Mouse (Mus musculus) mouse trophoblast stem cell (cell line): ENCODE measurements around the gene Cass4.

Experiments used
- in situ Hi-C, 2 experiments: fragments of 300-500 bp; cut with MseI, MboI; formaldehyde crosslinking; loops; 2 replicates in 1 of 2; 3 replicates in 1 of 2; pipeline ENCODE4 v1.15.1; 2025

Cass4 gene

DNA sequence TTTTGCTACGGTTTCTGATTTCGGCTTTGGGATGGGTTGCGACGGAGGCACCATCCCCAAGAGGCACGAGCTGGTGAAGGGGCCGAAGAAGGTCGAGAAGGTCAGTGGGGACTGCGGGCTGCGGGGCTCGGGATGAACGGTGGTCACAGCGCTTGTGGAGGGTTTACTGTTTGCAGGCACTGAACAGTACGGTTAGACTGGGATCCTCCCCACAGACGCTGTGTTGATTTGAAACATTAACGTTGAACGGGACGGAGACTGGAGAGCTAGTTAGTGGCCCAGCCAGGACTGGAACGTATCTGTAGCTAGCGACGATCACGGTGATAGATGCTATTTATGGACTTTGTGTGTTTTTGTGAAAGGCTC lies 47.0 kb downstream of the Cass4 start:
- in situ Hi-C loops, result no loop called here

DNA sequence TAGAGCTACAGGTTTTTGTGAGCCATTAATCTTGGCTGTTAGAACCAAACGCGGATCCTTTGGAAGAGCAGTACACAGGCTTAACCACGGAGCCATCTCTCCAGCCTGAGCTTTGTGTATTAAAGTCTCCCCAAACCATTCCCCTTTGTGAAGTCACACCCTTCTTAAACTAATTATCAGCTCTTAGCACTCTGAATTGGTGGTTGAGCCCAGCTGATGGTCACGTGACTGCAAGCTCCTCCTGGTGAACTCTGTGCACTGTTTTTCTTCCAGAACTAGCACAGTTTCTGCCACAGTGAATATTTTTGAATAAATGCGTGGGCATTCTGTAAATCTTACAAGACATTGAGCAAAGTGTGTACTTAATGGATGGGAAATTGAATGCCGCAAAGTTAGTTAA lies 47.6 kb downstream of the Cass4 start:
- in situ Hi-C loops, result no loop called here

DNA sequence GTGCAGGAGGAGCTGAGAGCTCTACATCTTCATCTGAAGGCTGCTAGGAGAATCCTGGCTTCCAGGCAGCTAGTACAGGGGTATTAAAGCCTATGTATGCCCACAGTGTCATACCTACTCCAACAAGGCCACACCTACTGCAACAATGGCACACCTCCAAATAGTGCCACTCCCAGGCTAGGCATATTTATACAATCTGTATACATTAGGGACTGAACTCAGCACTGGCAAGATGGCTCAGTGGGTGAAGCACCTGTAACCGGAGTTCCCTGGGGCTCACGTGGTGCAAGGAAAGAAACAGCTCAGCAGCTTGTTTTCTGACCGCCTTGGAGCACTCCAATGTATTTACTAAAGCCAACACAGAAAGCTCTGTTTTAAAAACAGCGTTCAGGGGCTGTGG lies 52.0 kb downstream of the Cass4 start:
- in situ Hi-C loops, result no loop called here

DNA sequence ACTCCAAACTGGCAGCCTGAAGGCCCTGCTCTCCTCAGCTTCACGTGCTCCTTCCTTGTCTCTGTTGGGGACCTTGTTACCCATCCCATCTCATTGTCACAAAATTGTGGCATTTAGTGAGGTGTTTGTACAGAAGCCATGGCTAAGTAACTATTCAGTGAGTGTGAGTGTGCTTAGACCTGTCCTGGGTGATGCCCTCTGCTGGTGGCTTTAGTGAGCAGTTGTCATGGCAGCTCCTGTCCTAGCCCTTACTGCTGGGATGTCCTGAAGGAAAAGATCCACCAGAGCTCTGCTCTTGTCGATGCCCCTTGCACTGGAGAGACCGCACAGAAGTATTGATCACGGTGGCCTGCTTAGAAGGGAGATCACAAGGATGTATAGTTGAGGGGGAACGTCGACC lies 53.7 kb downstream of the Cass4 start:
- in situ Hi-C loops, result no loop called here

DNA sequence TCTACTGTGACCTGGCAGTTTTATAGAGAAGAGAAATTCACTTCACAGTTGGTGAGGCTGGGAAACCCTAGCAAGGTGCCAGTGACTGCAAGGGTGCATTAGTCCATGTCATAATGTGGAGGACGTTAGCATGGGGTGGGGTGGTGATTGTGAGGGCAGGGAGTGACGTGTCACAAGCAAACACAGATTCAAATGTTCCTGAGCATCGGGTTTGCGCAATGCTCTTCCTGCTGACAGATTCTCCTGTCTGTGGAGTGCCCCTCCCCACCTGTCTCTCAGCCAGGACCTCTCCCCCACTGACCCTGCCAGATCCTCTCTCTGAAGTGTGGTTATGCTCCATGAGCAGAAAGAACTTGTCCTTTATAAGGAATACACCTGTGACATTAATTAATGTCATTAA lies 54.7 kb downstream of the Cass4 start:
- in situ Hi-C loops, result no loop called here

DNA sequence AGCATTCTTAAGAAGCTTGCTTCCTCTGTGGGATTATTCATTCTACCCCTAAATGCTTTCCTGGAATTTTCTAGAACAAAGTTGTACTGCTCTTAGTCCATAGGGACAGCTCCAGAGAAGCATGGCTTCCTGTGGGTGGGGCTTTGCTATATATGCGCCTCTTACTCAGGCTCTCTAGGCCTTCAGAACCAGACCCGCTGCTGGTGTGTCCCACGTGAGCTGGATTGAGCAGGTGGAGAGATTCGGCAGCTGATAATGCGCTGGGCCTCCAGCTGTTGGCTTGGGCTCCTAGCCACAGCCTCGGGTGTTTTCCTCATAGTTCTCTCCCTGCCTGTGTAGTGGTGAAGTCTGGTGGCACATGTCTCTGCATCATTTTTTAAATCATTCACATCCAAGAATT lies 57.0 kb downstream of the Cass4 start:
- in situ Hi-C loops, result no loop called here

DNA sequence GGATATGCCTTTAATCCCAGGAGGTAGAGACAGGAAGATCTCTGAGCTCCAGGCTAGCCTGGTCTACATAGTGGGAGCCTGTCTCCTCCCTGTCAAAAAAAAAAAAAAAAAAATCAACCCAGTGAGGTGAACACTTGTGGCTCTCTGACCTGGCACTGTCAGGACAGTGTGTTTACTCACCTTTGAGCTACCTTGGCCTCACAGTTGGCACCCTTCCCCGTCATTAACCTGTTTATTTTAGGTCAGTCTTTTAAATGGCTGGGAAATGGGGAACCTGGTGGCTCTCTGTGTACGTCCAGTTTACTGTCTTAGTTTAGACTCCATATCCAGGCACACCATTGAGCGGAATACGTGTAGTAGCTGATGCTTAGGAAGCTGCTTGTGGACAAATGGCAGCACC lies 58.4 kb downstream of the Cass4 start:
- in situ Hi-C loops, result no loop called here

DNA sequence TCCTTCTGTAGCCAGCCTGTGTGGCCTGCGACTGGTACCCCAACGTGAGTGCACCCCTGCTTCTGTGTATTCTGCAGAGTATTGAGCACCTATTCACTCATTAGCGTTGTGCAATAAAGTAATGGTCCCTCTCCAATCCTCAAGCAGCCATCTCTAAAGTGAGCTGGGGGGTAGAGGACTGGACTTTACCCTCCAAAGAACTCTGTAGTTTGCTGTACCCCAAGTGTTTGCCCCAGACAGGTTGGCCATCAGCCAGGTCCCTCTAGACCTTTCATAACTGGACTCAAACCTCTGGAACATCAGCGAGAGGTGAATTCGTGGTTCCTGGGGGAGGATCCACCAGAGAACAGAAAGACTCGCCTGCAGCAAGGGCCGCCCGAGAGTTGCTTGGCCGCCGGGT lies 58.9 kb downstream of the Cass4 start:
- in situ Hi-C loops, result no loop called here

DNA sequence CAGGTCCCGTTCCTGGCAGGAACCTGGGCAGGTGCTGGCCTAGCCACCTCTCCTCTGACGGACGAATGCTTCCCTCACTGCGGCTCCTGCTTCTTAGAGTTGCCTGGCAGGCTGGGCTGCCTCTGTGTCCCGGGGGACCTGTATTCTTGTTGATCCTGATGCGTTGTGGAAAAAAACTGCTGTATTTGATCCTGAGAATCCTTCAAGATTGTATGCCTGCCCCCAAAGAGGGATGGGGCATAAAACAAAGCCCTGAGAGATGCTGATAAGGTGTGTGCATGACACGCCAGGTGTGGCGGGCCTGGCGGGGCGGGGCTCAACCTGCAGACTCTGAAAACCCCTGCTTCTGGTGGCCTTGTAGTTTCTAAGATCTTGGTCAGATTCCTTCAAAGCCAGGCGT lies 64.9 kb downstream of the Cass4 start, which contains the start of gene Gcnt7:
Gcnt7 (minus strand) TSS at position 101 of the 400 bp plus-strand sequence.
- in situ Hi-C loops, result no loop called here

DNA sequence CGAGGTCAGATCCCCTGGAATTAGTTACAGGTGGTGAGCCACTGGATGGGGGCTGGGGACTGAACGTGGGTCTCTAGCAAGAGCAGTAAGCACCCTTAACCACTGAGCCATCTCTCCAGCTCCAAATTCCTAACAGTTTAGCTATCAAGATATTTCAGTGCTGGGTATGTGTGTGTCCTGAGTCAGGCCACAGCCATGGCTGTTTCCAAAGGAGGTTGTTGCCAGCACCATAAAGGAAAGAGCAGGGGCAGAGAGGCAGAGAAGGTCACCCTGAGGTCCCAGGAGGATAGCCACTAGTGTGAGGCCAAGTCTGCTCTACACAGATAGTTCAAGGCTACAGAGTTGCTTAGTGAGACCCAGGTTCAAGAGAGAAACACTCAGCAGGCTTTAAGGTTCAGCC lies 67.1 kb downstream of the Cass4 start:
- in situ Hi-C loops, result no loop called here

DNA sequence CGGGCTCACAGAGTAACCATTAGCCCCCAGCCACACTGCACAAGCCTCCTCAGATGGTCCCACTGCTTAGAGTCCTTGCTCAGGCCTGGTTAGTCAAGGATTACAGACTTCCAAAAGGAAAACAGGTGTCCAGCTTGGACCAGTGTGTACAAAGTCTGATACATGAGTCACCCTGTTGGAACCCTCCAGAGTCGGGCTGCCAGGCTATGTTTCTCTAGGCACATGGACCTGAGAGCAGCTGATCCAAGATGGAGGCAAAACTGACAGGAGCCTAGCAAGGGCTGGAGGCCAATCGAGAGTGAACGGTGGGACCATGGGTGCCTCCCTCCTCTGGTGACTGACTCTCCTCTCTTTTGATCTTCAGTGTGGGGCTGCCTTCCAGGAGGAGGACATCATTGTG lies 69.2 kb downstream of the Cass4 start:
- in situ Hi-C loops, result no loop called here

DNA sequence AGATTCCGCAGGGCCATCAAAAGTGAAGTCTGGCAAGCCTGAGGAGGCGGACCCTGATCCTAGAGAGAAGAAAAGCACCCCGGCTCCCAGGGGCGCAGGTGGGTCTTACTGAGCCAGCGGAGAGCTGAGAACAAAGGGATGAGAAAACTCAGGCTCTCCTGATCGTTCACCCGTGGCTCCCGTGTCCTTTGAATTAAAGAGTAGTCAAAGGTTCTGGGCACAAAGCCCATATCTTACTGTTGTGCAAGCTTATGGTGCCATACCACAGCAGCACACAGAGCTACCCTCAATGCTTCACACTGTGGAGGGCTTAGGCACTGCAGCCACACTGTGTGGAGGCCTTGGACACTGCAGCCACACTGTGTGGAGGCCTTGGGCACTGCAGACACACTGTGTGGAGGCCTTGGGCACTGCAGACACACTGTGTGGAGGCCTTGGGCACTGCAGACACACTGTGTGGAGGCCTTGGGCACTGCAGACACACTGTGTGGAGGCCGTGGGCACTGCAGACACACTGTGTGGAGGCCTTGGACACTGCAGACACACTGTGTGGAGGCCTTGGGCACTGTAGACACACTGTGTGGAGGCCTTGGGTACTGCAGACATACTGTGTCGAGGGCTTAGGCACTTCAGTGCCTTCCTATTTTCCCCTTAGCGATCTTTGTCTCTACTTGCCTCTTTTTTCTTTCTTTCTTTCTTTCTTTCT lies 73.0 kb downstream of the Cass4 start:
- in situ Hi-C loops, result no loop called here

DNA sequence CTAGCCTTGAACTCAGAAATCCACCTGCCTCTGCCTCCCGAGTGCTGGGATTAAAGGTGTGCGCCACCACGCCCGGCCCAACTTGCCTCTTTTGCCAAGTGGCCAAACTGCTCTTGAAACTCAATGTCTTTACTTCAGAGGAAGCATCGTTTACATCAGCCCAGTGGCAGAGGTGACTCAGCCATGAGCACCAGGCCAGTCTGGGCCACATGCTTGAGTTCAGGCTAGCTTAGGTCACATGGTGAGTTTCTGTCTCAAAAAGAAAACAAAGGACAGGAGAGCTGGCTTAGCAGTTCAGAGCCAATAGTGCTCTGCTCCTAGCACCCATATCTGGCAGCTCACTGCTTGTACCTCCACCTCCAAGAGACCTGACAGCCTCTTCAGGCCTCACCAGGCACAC lies 73.6 kb downstream of the Cass4 start:
- in situ Hi-C loops, result no loop called here

DNA sequence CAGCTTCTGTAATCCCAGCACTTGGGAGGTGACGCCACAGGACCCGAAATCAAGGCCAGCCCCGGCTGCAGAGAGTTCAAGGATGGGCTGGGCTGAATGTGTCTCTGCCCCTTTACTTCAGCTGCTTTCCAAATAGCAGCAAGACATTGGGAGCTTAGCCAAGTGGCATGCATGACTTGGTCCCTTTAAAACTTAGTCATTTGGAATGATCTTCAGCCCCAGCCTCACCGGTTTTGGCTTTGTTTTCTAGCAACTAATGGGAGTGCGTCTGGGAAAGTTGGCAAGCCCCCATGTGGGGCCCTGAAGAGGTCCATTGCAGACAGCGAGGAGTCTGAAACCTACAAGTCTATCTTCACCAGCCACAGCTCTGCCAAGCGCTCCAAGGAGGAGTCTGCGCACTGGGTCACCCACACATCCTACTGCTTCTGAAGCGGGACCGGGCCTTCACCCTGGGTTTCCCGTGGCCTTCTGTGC lies 74.8 kb downstream of the Cass4 start:
- in situ Hi-C loops, result no loop called here

DNA sequence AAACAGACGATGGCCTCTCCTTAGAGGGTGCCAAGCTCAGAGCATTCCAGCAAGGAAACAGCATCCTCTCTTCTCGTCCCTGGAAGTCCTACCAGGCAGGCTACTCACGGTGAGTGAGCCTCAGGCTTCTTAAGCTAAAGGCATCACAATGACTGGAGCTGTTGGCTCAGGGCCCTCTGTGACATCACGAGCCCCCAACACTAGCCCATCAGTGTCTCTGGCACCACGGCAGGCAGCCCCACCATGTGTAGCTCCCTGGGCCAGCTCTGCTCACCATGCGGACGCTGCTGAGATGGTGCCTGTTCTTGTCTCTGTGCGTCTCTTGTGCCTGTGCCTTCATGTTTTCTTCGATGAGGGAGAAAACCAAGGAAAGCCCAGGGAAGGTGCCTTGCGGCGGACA lies 78.7 kb downstream of the Cass4 start, which contains the start of gene Fam209:
Fam209 (plus strand) TSS at position 203 of the 400 bp plus-strand sequence.
- in situ Hi-C loops, result loop anchor here in 1 of 2 experiments (10.0 kb wide), 1 partner anchor 302 kb away; no protein-coding TSS in a partner anchor

DNA sequence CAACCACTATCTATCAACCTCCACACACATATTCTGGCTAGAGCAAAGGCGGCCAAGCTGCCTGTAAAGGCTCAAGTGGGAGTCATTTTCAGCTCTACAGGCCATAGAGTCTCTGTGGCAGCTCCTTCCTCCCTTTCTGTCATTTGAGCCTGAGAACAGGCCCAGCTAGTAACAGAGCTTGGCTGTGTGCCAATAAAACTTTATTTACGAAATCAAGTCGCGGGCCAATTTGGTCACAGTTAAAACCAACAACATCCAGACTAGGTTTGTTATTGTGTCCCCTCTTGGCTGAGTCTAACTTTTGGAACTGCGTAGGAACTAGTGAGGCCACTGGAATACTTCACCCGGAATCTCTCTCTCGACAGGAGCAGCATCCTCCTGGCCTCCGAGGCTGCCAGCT lies 80.0 kb downstream of the Cass4 start:
- in situ Hi-C loops, result loop anchor here in 1 of 2 experiments (10.0 kb wide), 1 partner anchor 301 kb away; no protein-coding TSS in a partner anchor

DNA sequence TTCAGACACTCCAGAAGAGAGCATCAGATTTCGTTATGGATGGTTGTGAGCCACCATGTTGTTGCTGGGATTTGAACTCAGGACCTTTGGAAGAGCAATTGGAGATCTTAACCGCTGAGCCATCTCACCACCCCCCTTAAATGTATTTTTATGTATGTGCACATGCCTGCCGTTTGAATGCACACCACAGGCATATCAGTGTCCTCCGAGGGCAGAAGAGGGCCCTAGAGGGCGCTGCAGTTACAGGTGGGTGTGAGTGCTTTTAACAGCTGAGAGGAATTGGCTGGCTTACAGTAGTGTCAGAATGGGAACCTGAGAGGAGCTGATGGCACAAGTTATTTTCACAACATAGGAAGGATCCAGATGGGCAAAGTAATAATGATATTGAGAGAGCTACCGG lies 81.4 kb downstream of the Cass4 start:
- in situ Hi-C loops, result loop anchor here (5.0 to 10.0 kb wide), 3 partner anchors 67 to 302 kb away; no protein-coding TSS in a partner anchor

DNA sequence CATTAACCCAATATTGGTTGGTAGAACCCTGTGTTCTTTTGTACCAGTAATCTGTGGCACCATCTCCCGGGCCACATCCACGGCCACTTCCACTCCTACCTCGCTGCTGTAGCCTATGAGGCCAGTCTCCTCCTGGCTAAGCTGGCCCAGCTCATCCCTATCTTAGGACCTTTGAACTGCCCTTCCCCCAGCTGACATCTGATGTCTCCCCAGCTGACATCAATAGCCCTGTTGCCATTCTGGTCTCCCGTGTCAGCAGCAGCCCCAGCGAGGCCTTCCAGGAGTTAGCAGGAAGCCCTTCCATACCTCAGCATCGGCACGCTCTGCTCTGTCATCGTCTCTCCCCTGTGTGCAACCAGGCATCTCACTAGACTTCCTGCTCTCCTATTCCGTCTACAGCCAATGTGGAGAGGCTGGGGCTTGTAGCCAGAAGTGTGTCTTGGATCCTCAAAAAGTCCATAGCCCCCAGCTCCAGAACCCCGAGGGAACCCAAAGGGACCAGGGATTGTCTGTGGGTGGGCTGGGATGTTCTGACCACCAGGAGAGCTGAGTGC lies 83.2 kb downstream of the Cass4 start:
- in situ Hi-C loops, result loop anchor here (5.0 to 10.0 kb wide), 3 partner anchors 66 to 301 kb away; no protein-coding TSS in a partner anchor

DNA sequence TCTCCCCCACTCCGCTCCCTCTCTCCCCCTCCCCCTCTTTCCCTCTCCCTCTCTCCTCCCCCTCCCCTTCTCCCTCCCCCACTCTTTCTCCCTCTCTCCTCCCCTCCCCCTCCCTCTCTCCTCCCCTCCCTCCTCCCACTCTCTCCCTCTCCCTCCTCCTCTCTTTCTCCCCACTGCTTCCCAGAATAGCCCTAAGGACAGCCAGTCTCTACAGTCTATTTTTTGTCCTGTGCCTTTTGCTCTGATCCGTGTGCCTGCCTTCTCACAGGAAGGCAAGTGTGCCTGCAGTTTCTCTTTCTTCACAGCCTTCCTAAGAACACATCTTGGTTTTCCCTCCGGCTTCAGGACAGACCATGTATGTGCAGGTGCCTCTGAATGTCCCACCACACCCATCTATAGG lies 83.8 kb downstream of the Cass4 start:
- in situ Hi-C loops, result loop anchor here (5.0 to 10.0 kb wide), 3 partner anchors 65 to 300 kb away; no protein-coding TSS in a partner anchor

DNA sequence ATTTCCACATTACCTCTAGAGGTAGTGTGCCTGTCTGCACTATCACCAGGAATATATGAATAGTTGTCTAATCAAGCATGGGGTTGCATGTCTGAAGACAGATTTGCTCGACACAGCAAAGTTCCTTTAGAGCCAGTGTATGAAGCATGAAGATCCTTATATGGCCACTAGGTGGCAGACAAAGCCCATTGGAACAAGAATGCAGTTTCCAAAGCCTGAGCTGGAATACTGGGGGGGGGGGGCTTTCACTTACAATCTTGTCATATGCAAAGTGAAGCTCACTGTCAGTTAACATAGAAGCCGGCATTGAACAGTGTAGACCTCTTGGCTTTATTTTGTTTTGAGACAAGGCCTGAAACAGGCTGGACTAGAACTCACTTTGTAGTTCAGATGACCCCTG lies 84.3 kb downstream of the Cass4 start:
- in situ Hi-C loops, result loop anchor here (5.0 to 10.0 kb wide), 3 partner anchors 64 to 299 kb away; no protein-coding TSS in a partner anchor

DNA sequence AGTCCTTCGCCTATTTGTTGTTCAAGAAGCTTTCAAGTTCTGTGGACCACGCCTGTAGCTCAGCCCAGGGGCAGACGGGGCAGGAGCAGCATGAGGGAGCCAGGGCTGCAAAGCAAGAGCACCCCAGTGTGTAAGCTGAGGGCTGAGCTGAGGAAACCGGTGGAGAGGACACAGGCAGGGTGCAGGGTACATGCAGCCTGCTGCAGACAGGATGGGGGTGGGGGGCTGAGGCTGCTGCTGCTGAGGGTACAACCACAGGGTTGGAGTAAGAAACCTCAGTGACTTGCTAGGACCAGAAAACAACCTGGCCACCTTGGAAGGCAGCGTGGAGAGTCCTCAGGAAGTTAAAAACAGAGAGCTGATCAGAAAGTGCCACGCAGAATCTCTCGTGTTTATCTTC lies 86.7 kb downstream of the Cass4 start:
- in situ Hi-C loops, result no loop called here

DNA sequence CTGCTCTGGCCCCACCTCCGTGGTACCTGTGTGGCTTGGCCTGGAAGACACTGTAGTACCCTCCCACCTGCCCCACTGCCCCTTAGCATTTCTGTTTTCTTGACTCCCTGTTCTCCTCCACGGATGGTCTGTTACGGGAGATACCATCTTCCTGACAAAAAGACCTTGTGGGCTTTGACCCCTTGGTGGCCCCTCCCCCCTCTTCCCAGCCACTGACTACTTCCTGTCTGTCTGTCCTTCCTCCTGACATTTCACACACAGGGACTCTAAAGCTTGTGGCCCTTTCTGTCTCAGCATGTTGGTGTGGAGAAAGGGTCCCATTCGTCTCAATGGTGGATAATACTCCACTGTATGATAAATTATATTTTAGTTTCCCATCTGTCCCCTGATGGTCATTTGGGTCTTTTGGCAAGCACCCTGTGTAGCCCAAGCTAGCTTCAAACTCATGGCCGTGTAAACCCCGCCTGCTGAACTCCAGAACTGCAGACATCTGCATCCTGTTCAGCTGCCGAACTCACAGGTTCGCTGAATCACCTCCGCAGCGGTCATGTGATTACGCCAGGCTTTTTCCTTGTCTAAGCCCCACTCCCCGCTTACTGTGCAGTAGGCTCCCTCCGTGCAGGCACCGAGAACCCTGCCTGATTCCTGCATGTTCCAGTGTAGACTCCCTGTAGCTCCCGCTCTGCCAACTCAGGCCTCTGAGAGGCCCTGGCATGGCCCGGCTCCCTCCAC lies 88.2 kb downstream of the Cass4 start:
- in situ Hi-C loops, result no loop called here
